Mouse (Mus musculus): Measurements from ENCODE around the gene Fam168a.

GRCm38 (mm10) chr7:100843866-100844265 is 137.4 kb downstream of the Fam168a start:
- TF ChIP-seq CTCF (IDR thresholded peaks at IDR 0.05; ENCODE audit: borderline replicate concordance, extremely low read depth, insufficient read depth, insufficient read length) (no peak), POLR2A (IDR thresholded peaks at IDR 0.05; ENCODE audit: borderline replicate concordance, extremely low read depth, insufficient read depth, insufficient read length, poor library complexity, severe bottlenecking) (no peak)

Measured in brain, embryonic 14.5 days (tissue).